Mouse (Mus musculus): ENCODE measurements around the gene Cep44.

The Cep44 gene

GRCm38 (mm10) chr8:56550558-56551360 is at the start of gene Cep44, which contains the start of gene Fbxo8:
Gene Cep44 (minus strand): TSS chr8:56551047.
Gene Fbxo8 (plus strand): TSS chr8:56551090.
- DNase-seq (ENCODE audit: low spot score in 2 of 2), result peak; percentile 42 to 70

GRCm38 (mm10) chr8:56591502-56591901 is 40.7 kb upstream of the Cep44 start:
- no peak for DNase-seq (ENCODE audit: low spot score in 2 of 2)

GRCm38 (mm10) chr8:56591084-56591483 is 40.2 kb upstream of the Cep44 start:
- DNase-seq (ENCODE audit: low spot score in 2 of 2), result no peak

GRCm38 (mm10) chr8:56589004-56589403 is 38.2 kb upstream of the Cep44 start:
- no peak for DNase-seq (ENCODE audit: low spot score in 2 of 2)

GRCm38 (mm10) chr8:56582841-56583240 is 32.0 kb upstream of the Cep44 start:
- DNase-seq (ENCODE audit: low spot score in 2 of 2), result peak in 1 of 2 experiments; percentile 10

- DNase-seq (ENCODE audit: low spot score in 2 of 2), result no peak
Measured at GRCm38 (mm10) chr8:56580918-56581317, 30.1 kb upstream of the Cep44 start.

- no peak for DNase-seq (ENCODE audit: low spot score in 2 of 2)
Measured at GRCm38 (mm10) chr8:56566856-56567255, 16.0 kb upstream of the Cep44 start.

GRCm38 (mm10) chr8:56564399-56565047 is 13.7 kb upstream of the Cep44 start:
- no peak for DNase-seq (ENCODE audit: low spot score in 2 of 2)

- DNase-seq (ENCODE audit: low spot score in 2 of 2), result no peak
Measured at GRCm38 (mm10) chr8:56552551-56553103, 1.8 kb upstream of the Cep44 start.

GRCm38 (mm10) chr8:56552045-56552444 is 1.2 kb upstream of the Cep44 start:
- DNase-seq (ENCODE audit: low spot score in 2 of 2), result no peak

GRCm38 (mm10) chr8:56551361-56551852 is 560 bp upstream of the Cep44 start:
- DNase-seq (ENCODE audit: low spot score in 2 of 2), result peak; percentile 56 to 85

- no peak for DNase-seq (ENCODE audit: low spot score in 2 of 2)
Measured at GRCm38 (mm10) chr8:56547866-56548265, 3.0 kb downstream of the Cep44 start.

- DNase-seq (ENCODE audit: low spot score in 2 of 2), result no peak
Measured at GRCm38 (mm10) chr8:56540706-56541105, 10.1 kb downstream of the Cep44 start.

GRCm38 (mm10) chr8:56530359-56530758 is 20.5 kb downstream of the Cep44 start:
- DNase-seq (ENCODE audit: low spot score in 2 of 2), result peak; percentile 42 to 59

GRCm38 (mm10) chr8:56528869-56529268 is 22.0 kb downstream of the Cep44 start:
- no peak for DNase-seq (ENCODE audit: low spot score in 2 of 2)

GRCm38 (mm10) chr8:56521051-56521450 is 29.8 kb downstream of the Cep44 start:
- no peak for DNase-seq (ENCODE audit: low spot score in 2 of 2)

GRCm38 (mm10) chr8:56520249-56520648 is 30.6 kb downstream of the Cep44 start:
- no peak for DNase-seq (ENCODE audit: low spot score in 2 of 2)

GRCm38 (mm10) chr8:56518848-56519247 is 32.0 kb downstream of the Cep44 start:
- no peak for DNase-seq (ENCODE audit: low spot score in 2 of 2)

GRCm38 (mm10) chr8:56508952-56509479 is 41.8 kb downstream of the Cep44 start:
- DNase-seq (ENCODE audit: low spot score in 2 of 2), result no peak

- DNase-seq (ENCODE audit: low spot score in 2 of 2), result no peak
Measured at GRCm38 (mm10) chr8:56508318-56508951, 42.4 kb downstream of the Cep44 start.

GRCm38 (mm10) chr8:56501911-56502310 is 48.9 kb downstream of the Cep44 start:
- no peak for DNase-seq (ENCODE audit: low spot score in 2 of 2)

- DNase-seq (ENCODE audit: low spot score in 2 of 2), result no peak
Measured at GRCm38 (mm10) chr8:56489496-56489895, 61.4 kb downstream of the Cep44 start.

Measured in cerebellum, postnatal 4 days (tissue).